Mouse (Mus musculus): ENCODE measurements at regions not wholly inside any gene's neighbourhood (a gene's known extent, or its start where the extent isn't known, plus 50 kb on each side); places are given as distances from the start of the nearest gene placed in this dataset.

DNA sequence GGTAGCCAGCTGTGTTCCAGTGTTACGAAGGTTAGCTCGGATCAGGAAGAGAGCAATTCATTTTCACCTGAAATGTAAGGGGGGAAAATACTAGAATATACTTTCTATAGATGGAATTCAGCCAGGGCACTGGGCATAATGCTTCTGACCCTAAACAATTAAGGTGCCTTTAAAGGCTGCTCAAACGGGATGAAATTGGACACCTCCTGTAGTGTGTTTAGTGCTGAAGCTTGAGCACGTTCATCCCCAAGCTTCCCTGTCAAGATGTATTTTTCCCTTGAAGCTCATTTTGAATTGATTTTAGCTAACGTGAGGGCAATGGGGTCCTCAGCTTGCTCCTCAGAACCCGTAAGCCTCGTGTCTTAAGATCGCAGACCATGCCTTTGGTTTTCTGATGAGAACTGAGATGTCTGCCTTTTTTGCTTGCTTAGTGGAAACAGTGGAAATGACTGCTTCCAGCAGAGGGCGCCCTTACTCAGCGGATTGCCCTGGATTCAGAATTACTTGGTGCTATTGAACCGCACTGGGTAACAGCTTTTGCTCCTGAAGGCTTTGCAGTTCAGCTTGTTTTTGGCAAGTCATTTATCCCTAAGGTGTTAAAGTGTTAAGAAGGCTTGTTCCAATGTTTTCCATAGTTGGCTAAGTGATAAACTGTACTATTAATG lies 74.6 kb upstream of the Fermt1 start:
- Histone ChIP-seq H3K27ac (no peak overlapping the region), H3K4me3 (no peak overlapping the region)
- DNase-seq, result peak; percentile 69
- peak; percentile 79 for TF ChIP-seq CTCF (IDR thresholded peaks at IDR 0.05)
- intact Hi-C loops (cut with DNase I), result no loop called here

DNA sequence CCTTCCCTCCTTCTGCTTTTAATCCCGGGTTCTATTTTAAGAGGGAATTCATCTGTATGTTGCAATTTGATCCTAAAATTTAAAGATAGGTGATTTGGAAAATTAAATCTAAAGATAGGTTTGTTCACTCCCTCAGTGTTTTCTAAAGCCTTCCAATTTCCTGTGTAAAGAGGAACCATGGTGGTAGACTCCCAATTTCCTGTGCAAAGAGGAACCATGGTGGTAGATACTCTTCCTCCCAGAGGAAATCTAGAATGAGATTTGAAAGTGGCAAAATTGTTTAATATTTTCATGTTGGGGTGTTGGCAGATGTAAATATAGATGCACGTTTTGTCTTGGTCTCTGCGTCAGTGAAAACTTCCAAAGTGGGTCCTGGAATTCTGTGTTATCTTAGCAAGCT lies 75.5 kb upstream of the Fermt1 start:
- H3K27ac ChIP-seq, result no peak overlapping the region
- no peak overlapping the region for H3K4me3 ChIP-seq
- intact Hi-C loops (cut with DNase I), result no loop called here
- TF ChIP-seq CTCF (IDR thresholded peaks at IDR 0.05), result no peak
- no peak for DNase-seq

DNA sequence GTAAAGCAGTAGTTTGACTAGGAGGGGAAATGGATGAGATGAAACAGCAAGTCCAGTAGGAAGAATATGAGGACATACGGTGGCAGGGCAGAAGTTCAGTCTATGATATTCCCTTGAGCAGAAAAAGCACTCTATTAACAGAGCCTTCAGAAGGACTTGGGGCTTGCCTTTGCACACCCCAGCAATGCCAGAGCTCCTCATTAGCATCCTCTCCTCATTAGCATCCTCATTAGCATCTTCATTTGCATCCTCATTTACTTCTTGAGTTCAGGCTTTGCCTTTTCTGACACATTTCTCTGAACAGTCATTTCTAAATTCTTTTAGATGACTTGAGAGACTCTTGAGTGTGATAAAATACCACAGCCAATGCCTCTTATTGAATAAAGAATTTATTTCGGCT lies 81.3 kb upstream of the Fermt1 start:
- no peak overlapping the region for H3K4me3 ChIP-seq

DNA sequence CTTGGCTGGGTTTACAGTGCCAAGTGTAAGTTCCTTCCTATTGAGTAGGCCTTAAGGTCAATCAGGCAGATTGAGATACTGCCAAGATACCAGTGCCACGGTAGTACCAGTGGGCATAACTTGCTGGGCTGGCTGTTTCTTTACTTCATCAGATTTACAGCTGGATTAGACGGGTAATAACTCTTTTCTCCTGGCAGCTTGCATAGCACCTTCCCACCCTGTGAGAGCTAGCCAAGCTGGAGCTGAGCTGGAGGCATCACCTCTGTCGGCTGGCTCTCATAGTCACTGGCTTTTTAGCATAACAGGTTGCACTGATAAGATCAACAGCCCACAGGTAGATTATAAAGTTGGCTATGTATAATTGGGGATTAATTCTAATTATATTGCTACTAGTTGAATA lies 89.7 kb upstream of the Fermt1 start:
- no peak overlapping the region for H3K27ac ChIP-seq
- DNase-seq, result no peak
- intact Hi-C loops (cut with DNase I), result no loop called here
- no peak for TF ChIP-seq CTCF (IDR thresholded peaks at IDR 0.05)
- H3K4me3 ChIP-seq, result no peak overlapping the region

More for the DNA sequence above, 81.3 kb upstream of the Fermt1 start:
- intact Hi-C loops (cut with DNase I), result no loop called here
- no peak overlapping the region for H3K27ac ChIP-seq
- TF ChIP-seq CTCF (IDR thresholded peaks at IDR 0.05), result no peak
- DNase-seq, result no peak

DNA sequence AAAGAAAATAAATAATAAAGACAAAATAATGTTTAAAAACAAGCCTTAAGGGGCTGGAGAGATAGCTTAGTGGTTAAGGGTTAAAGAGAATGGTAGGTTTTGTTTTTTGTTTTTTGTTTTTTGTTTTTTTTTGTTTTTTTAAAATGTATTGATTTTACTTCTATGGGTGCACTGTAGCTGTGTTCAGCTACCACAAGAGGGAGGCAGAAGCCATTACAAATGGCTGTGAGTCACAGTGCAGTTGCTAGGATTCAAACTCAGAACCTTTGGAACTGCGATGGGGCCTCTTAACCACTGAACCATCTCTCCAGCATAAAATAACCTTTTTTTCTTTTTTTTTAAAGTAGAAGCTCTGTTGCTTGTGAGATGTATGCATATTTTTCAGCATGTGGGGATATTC lies 95.0 kb upstream of the Fermt1 start:
- intact Hi-C loops (cut with DNase I), result no loop called here

DNA sequence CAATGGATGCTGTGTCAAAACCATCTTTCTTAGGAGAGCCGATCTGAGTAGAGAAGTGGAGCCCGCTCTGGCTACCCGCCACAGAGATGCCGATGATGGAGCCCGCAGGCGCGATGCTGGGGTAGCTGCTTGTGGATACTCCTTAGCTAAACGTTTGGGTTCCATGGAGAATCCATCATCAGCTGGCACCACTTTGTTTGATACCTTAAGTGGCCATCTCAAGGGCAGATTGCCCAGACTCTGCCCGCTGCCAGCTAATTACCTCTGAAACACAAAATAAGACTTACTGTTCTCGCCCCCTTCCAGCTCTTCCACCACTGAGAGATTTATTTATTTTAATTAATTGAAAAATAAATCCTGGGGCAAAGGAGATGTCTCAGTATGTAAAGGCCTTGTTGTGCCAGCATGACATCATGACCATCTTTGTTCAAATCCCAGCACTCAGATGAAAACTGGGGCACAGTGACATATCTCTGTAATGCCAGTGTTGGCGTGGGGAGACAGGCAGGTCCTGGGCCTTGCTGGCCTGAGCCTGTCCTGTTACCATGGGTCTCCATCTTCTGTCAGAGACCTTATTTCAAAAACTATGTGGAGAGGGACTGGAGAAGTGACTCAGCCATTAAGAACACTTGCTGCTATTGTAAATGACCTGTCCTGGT lies 132.1 kb upstream of the Fermt1 start:
- intact Hi-C loops (cut with DNase I), result no loop called here
- no peak for DNase-seq
- TF ChIP-seq CTCF (IDR thresholded peaks at IDR 0.05), result no peak
- no peak overlapping the region for H3K4me3 ChIP-seq
- no peak overlapping the region for H3K27ac ChIP-seq

More for the DNA sequence above, 95.0 kb upstream of the Fermt1 start:
- no peak for DNase-seq
- Histone ChIP-seq H3K4me3 (no peak overlapping the region), H3K27ac (no peak overlapping the region)
- no peak for TF ChIP-seq CTCF (IDR thresholded peaks at IDR 0.05)

DNA sequence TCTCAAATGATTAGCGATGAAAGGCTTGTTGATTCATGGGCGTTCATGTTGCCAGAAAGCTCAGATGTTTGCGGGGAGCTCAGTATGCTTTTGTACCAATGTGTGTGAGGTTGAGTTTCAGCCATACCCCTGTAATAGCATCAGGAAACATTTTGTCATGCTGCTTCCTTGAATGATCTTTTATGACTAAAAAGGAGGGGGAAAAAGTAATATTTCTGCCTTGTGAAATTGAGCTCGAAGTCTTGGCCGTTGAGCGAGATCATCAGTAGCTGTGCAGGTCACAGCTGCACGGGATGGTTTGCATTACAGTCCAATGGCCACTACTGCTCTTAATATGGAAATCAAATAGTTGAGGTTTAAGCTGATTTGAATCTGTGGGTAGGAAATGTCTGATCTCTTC lies 145.3 kb upstream of the Fermt1 start:
- no peak for TF ChIP-seq CTCF (IDR thresholded peaks at IDR 0.05)
- intact Hi-C loops (cut with DNase I), result no loop called here
- no peak for DNase-seq
- no peak overlapping the region for H3K27ac ChIP-seq
- no peak overlapping the region for H3K4me3 ChIP-seq

DNA sequence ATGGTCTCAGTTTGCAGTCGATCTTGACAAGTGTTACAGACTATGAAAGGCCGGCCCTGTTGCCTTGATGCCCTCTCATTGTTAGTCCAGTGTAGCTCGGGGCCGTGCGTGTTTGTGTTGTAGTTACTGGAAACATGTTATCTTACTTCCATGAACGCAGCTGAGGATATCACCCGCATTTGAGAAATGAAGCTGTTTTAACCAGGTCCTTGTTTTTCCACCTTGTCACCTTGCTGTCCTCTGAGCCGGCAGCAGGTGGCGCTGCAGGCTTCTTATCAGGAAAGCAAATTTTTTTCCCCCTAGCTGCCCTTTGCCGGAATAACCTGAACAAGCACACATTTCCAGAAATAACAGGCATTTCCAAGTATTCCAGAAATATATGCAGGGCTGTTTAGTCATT lies 167.9 kb upstream of the Fermt1 start:
- Histone ChIP-seq H3K4me3 (no peak overlapping the region; the same call in 1 of the 2 replicates), H3K27ac (no peak overlapping the region)
- TF ChIP-seq CTCF (IDR thresholded peaks at IDR 0.05), result peak; percentile 92
- intact Hi-C loops (cut with DNase I), result loop anchor here (10.0 kb wide), 3 partner anchors 431 to 1371 kb away; no protein-coding TSS in a partner anchor
- peak; percentile 46 for DNase-seq

DNA sequence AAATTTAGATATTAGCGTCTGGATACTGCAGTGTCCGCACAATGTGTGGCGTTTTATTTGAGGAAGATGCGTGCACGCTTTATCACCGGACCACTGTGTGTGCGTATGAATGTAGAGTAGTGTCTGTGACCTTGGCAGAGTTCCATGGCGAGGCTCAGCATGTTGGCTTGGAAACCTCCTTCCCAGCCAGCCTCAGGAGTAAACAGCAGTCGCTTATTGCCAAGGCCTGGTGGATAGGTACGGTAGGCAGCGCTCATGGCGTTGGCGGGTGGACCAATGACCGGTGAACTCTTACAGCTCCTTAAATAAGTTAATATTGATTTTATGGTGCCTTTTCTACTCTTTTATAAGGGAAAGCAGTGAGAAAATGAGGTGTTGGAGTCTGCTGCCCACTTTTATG lies 172.9 kb upstream of the Fermt1 start:
- TF ChIP-seq CTCF (IDR thresholded peaks at IDR 0.05), result no peak
- intact Hi-C loops (cut with DNase I), result loop anchor here (10.0 kb wide), 3 partner anchors 426 to 1366 kb away; no protein-coding TSS in a partner anchor
- Histone ChIP-seq H3K27ac (no peak overlapping the region), H3K4me3 (no peak overlapping the region)
- DNase-seq, result no peak

DNA sequence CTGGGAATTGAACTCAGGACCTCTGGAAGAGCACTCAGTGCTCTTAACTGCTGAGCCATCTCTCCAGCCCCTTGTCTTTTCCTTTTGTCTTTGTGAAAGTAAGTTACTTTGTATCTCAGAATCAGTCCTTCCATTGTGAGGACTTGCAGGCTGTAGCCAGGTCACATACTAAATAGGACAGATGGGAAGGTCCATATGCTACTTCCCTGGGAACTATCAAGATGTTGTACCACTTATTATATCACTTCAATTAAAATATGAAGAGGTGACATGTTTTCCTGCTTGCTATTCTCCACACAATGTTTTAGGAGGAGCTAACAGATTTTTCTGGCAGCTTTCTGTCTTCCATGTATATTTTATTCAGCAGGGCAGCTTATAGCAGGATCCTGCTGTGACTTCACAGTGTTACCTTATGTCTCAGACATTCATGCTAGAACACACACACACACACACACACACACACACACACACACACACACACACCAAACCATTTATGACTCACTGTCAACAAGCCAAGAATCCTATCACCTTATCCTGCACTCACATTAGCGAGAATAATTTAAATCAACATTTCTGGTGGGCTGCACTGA lies 179.6 kb upstream of the Fermt1 start:
- no peak for TF ChIP-seq CTCF (IDR thresholded peaks at IDR 0.05)
- H3K27ac ChIP-seq, result no peak overlapping the region
- no peak overlapping the region for H3K4me3 ChIP-seq
- intact Hi-C loops (cut with DNase I), result no loop called here
- DNase-seq, result no peak

DNA sequence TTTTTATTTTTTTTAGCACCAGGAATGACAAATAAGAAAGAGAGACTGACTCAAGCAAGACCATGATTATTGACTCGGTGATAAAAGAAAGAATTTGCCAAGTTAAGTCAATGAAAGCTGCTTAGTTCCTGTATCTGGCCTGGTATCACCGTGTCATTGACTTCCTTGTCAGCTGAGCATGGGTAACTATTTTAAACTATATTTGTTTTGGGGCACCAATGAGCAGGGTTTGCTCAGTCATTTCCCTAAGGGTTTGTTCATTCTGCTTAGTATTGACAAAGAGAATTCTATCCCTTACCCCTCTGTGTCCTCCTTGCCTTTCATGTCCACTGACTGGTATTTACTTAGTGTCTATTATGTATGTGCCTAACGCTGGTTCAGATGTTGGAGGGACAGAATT lies 189.2 kb upstream of the Fermt1 start:
- Histone ChIP-seq H3K27ac (no peak overlapping the region), H3K4me3 (no peak overlapping the region)
- no peak for TF ChIP-seq CTCF (IDR thresholded peaks at IDR 0.05)
- no peak for DNase-seq
- intact Hi-C loops (cut with DNase I), result no loop called here

DNA sequence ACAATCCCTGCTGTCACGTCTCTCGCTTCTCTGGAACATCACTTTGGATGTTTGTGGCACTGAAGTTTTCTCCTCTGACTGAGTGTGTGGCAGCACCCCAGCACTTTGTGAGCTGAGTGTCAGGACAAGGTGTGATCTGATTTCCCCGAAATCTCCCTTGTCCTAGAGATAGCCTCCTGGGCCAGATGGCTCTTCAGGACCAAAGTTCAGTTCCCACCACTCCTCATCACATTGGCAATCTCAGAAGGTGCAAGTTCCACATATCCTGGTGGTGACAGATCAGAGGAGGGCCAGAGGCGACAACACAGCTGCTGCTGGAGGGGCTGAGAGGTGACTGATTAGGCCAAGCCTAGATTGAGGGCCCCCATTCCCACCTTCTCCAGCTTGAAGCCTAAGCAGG lies 193.2 kb upstream of the Fermt1 start:
- no peak overlapping the region for H3K27ac ChIP-seq
- no peak for TF ChIP-seq CTCF (IDR thresholded peaks at IDR 0.05)
- intact Hi-C loops (cut with DNase I), result no loop called here
- no peak overlapping the region for H3K4me3 ChIP-seq
- no peak for DNase-seq

DNA sequence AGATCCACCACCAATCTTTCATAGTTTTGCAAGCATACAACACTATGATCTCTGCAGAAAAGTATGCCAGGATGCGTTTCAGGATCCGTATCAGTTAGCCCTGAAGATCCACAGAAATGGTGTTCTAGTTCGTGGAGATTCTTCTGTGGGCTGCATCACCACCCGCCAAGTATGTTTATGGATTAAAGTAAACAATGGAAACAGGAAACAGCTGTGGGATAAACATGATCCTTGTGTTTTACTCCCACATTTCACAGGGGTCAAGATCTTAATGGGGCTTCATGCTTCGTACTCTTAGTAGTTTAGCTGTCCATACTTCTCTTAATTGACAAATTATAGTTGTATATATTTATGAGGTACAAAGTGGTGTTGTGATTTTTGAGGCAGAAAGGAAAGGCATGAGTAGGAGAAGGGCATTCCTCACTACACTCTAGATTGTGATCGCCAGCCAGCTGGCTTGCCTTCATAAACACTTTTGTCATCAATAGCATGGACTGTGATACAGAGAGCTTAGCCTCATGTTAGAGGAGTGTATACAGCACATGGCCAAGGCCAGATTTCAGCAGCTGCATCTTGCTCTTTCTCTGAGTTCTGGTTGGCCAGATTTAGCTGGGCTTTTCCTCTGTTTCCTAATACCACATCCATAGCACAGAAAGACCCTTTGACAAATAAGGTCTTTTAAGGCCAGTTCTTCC lies 195.8 kb upstream of the Fermt1 start:
- intact Hi-C loops (cut with DNase I), result no loop called here
- TF ChIP-seq CTCF (IDR thresholded peaks at IDR 0.05), result no peak
- DNase-seq, result no peak

More for the DNA sequence above, 195.8 kb upstream of the Fermt1 start:
- Histone ChIP-seq H3K4me3 (no peak overlapping the region), H3K27ac (no peak overlapping the region)
